In genomic region chr6:88971729-88972128, GRCm38 (mm10) we compare ENCODE assay signal across 8 mouse cellular contexts.
DNase-seq lines count a peak whose midpoint lies in the region; ATAC-seq and TF ChIP-seq lines count a peak whose summit lies in the region.

No protein-coding gene starts in this region.

- H3K4me3 ChIP-seq in hindbrain, postnatal 0 days (ENCODE audit: low read length) = no peak overlapping the region
- no peak overlapping the region for H3K4me3 ChIP-seq in midbrain, embryonic 14.5 days (replicated peaks; ENCODE audit: low read depth, low read length)

- no peak for TF ChIP-seq CTCF in hindbrain, postnatal 0 days (IDR thresholded peaks at IDR 0.05; ENCODE audit: low read depth)

- H3K9ac ChIP-seq in hindbrain, postnatal 0 days (replicated peaks; ENCODE audit: low read length) = peak overlapping the region; percentile 17; the same call in 1 of the 2 replicates
- H3K9ac ChIP-seq in midbrain, embryonic 14.5 days (replicated peaks; ENCODE audit: low read length) = no peak overlapping the region; the same call in 1 of the 2 replicates

- ATAC-seq in hindbrain, postnatal 0 days = no peak; the same call in 1 of the 2 replicates
- no peak for ATAC-seq in midbrain, embryonic 14.5 days (ENCODE audit: low FRiP score, low TSS enrichment)
- ATAC-seq in inflammation-experienced regulatory T-cells, adult 6 months = no peak
- no peak for ATAC-seq in erythroblast, adult 5-6 weeks (replicated peaks; ENCODE audit: low FRiP score, poor library complexity, severe bottlenecking)

- H3K36me3 ChIP-seq in hindbrain, postnatal 0 days (ENCODE audit: insufficient read depth, low read length) = no peaks in the 10 kb centered on the region
- no peaks in the 10 kb centered on the region for H3K36me3 ChIP-seq in midbrain, embryonic 14.5 days (ENCODE audit: control insufficient read depth, insufficient read depth, low read length)

- H3K9me3 ChIP-seq in hindbrain, postnatal 0 days (ENCODE audit: low read length) = no peaks in the 10 kb centered on the region
- H3K9me3 ChIP-seq in midbrain, embryonic 14.5 days (ENCODE audit: control insufficient read depth, low read length) = no peaks in the 10 kb centered on the region

- peak; percentile 45 to 57 for DNase-seq in kidney, postnatal 4 days
- DNase-seq in kidney, postnatal 14 days = no peak
- DNase-seq in cerebellum, postnatal 36 days = peak; percentile 27 to 42
- DNase-seq in hindbrain, postnatal 0 days (ENCODE audit: low spot score) = peak; percentile 56
- peak; percentile 50 for DNase-seq in midbrain, embryonic 14.5 days
- DNase-seq in c-Kit-positive CD71-positive TER-119-positive erythroid progenitor cells, embryonic 14.5 days (ENCODE audit: low spot score) = no peak

- no peaks in the 10 kb centered on the region for H3K27me3 ChIP-seq in hindbrain, postnatal 0 days (ENCODE audit: insufficient read depth, low read length)
- H3K27me3 ChIP-seq in midbrain, embryonic 14.5 days (ENCODE audit: control insufficient read depth, insufficient read depth, low read length) = no peaks in the 10 kb centered on the region

- peaks cover 20% of the 10 kb centered on the region for H3K4me1 ChIP-seq in hindbrain, postnatal 0 days (ENCODE audit: insufficient read depth, low read length)
- H3K4me1 ChIP-seq in midbrain, embryonic 14.5 days (ENCODE audit: control insufficient read depth, insufficient read depth, low read length) = peaks cover 75% of the 10 kb centered on the region

- 18% methylated on average over 9 of the region's 9 CpGs for WGBS in hindbrain, postnatal 0 days
- 11% methylated on average over 9 of the region's 9 CpGs for WGBS in midbrain, embryonic 14.5 days

- no peak overlapping the region for H3K4me2 ChIP-seq in hindbrain, postnatal 0 days (ENCODE audit: low read depth, low read length)
- H3K4me2 ChIP-seq in midbrain, embryonic 14.5 days (ENCODE audit: low read length) = no peak overlapping the region

- H3K27ac ChIP-seq in hindbrain, postnatal 0 days = no peak overlapping the region
- peak overlapping the region; percentile 49; the same call in 1 of the 2 replicates for H3K27ac ChIP-seq in midbrain, embryonic 14.5 days (replicated peaks; ENCODE audit: low read depth, low read length)

Comparison
In these comparisons a context has a peak if more than half of its experiments do, and no peak if none do; other contexts are left out.
1. DNase-seq: peak in kidney, postnatal 4 days (2 of 2), cerebellum, postnatal 36 days (2 of 2), hindbrain, postnatal 0 days (single experiment) and midbrain, embryonic 14.5 days (single experiment); none in kidney, postnatal 14 days (single experiment) and c-Kit-positive CD71-positive TER-119-positive erythroid progenitor cells, embryonic 14.5 days (single experiment).